Mouse (Mus musculus): ENCODE measurements around the gene Misp. TPM values are rescaled to one million over a fixed set of nuclear protein-coding genes. Genes with fewer than 3 reads are reported as not detected.
A peak's percentile ranks its signal among the peaks of the same experiment; 100 is the strongest.

Gene Misp
- 1 to 10 TPM in 1 of 2 experiments, under 1 TPM in 1; 0.82 to 1.4 TPM for total RNA-seq (2021)

GRCm38 (mm10) chr10:79820782-79821181 is at the start of gene Misp:
Gene Misp (plus strand): TSS chr10:79820989.
- DNase-seq, result no peak

GRCm38 (mm10) chr10:79772320-79772719 is 48.5 kb upstream of the Misp start:
- DNase-seq, result no peak

GRCm38 (mm10) chr10:79773208-79773607 is 47.6 kb upstream of the Misp start:
- no peak for DNase-seq

DNA sequence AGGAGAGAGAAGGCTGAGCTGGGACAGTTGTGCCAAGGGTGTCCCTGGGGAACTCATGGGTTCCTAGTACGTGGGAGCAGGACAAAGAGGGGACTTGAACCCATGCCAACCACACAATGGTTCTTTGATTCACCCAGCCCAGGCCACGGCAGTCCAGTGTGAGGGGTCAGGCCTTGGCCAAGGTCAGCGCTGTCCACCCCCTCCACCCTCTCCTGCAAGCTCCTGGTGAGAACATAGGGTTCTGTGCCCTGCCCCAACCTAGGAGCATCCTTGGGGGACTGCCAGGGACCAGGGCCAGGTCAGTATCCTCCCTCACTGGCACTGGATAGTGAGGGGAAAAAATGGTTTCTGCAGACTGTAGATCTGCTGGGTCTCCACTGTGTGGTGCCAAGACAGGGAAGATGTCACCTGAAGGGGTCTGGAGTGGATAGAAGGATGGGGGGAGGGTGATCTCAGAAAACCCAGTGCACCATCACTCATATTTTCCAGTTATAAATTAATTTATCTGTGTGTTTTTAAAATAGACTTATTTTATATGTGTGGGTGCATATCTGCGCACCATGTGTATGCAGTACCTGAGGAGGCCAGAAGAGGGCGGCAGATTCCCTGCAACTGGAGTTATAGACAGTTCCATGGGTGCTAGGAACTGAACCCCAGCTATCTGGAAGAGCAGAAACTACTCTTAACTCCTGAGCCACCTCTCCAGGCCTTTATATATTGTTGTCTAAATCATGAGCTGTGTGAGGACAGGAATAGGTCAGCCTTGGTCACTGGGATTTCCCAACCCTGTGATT is 46.1 kb upstream of the Misp start:
- no peak for DNase-seq

- no peak for DNase-seq
Observed at GRCm38 (mm10) chr10:79777103-79777531, 43.7 kb upstream of the Misp start, which contains the start of gene Fstl3. Gene Fstl3 (plus strand): TSS chr10:79777272.

- DNase-seq, result no peak
Observed at GRCm38 (mm10) chr10:79778006-79778405, 42.8 kb upstream of the Misp start.

- DNase-seq, result no peak
Observed at GRCm38 (mm10) chr10:79779193-79779592, 41.6 kb upstream of the Misp start.

DNA sequence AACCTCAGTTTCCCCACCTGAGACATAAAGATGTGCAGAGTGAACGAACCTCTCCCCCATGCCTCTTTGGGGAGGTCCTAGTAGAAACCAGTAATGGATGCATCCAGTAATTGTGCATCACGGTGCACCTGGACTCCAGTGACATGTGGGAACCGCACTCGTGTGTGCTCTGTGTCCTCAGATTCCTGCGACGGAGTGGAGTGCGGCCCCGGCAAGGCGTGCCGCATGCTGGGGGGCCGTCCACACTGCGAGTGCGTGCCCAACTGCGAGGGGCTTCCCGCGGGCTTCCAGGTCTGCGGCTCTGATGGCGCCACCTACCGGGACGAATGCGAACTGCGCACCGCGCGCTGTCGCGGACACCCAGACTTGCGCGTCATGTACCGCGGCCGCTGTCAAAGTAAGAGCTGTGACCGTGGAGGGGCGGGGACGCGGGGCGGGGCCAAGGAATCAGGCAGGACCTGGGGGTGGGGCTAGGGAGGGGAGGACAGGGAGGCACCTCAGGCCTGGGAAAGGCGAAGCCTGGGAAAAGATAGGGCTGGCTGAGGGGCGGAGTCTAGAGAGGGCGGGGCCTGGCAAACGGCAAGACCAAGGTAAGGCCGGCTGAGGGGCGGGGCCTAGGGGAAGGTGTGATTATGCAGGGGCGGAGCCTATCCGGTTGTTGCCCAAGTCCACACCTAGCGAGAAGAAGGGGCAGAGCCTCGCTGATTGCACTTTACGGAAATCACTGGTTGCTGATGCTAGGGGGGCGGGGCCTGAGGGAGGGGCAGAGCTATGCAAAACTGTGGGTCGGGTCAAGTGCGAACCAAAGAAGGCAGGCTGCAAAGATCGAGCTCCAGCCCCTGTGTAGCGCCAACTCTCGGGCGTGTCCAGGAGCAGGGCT is 40.8 kb upstream of the Misp start:
- DNase-seq, result peak; percentile 93 to 94

- no peak for DNase-seq
Observed at GRCm38 (mm10) chr10:79780664-79781015, 40.1 kb upstream of the Misp start.

GRCm38 (mm10) chr10:79781139-79781538 is 39.6 kb upstream of the Misp start:
- no peak for DNase-seq

- no peak for DNase-seq
Observed at GRCm38 (mm10) chr10:79781956-79782355, 38.8 kb upstream of the Misp start.

- no peak for DNase-seq
Observed at GRCm38 (mm10) chr10:79783050-79783449, 37.7 kb upstream of the Misp start.

DNA sequence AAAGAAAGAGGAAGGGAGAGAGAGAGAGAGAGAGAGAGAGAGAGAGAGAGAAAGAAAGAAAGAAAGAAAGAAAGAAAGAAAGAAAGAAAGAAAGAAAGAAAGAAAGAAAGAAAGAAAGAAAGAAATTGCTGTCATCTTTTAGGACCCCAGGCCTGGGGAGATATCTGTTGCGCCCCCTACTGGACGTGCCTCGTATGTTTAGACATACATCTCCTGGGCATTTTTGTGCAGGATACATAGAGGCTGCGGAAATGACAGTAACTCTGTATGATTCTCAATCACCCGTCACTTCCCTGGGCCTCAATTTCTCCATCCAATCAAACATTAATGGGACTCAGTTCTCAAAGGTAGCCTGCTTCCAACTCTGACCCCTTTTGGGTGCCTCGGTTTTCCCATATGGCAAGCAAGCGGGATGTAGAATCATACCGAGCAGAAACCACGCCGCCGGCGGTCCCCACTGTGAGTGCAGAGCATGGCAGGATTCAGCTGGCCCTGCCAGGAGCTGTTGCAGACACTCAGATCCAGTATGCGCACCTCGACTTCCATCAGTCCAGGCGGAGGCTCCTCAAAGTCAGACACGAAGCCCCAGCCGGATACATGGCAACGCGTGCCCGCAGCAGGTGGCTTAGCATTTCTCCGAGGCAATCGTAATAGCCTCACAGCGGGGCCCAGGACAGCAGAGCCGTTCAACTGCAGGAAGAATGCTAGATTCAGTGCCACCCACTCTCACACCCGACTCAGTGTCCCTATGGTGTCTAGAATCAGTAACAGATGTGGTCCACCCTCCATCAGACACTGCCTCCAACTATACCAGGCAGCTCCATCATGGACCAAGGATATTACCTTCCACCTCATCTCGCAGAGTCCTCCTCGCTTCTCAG is 36.6 kb upstream of the Misp start:
- DNase-seq, result no peak

DNA sequence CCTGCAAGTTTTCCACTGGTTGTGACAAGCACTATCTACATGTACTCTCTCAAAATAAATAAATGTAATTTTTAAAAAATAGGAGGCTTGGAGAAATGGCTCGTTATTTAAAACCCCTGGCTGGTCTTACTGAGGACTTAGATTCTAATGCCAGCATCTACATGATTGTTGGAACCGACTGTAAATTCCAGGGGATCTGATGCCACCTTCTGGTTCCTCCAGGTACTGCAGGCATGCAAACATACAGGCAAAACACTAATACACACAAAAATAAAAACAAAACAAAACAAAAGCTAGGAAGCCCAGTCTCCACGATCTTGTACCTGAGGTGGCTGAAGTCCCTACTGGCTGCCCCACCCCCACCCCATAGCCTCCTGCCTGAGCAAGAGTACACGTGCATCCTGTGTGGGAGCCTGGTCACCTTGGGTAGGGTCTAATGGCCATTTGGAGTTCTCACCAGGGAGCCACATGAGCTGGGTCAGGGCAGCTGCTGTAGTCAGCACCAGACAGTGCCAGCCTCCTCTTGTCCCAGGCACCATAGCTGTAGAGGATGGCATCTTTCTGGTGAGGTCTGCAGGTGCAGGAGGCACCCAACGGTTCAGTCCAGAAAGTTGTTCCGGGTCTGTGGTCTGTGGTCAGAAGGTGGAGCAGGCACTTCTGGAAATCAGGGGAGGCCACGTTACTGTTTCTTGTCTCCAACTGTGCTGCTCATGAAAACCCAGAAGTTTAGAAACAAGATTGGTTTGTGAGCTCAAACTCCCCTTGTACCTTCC is 32.2 kb upstream of the Misp start:
- peak in 1 of 2 experiments; percentile 68 for DNase-seq

DNA sequence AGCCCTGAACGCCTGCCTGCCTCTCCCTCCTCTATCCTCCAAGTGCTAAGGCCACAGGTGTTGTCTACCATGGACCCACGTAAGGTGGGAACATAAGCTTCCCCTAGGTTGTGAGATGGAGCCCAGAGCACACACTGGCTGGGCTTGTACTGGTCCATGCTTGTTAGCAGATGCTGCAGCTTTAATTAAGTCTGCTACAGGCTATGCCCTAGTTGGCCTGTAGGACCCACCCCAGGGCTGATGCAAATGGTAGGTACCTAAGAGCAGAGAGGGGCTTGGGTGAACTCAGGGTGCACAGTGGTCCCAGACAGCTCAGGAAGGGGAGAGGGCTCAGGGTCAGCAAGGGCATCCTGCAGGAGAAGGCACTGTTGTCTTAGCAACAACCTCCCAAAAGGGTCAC is 31.2 kb upstream of the Misp start:
- no peak for DNase-seq

- DNase-seq, result no peak
Observed at GRCm38 (mm10) chr10:79790861-79791260, 29.9 kb upstream of the Misp start, which contains the start of gene Prss57. Gene Prss57 (minus strand): TSS chr10:79790961.

DNA sequence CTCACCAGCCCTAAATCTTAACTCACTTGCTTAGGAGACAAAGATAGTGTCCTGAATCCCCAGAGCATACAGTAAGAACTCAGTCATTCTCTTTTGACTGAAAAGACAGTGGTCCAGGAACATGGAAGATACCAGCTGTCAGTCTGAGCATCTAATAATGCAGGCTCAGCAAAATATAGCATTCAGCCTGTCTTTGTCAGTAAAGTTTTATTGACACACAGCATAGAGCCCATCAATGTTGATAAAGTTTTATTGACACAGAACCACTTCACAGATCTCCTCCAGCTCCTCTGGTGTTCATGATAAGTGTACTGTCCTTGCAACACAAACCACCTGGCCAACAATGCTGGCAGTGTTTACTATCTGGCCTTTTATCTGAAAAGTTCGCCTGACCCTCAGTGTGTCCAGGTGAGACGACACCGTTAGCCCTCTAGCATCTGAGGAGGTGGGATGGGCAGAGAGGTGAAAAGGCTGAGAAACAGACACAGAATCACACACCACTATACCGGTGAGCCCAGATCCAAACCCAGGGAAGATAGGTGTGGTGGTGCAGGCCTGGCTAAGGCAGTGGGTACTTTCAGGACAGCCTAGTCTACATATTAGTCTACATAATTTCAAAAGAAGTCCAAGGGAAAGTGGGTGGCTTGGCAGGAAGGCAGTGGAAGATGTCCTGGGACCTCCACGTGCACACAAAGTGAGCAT is 28.3 kb upstream of the Misp start:
- no peak for DNase-seq

- peak; percentile 78 to 84 for DNase-seq
Observed at GRCm38 (mm10) chr10:79793051-79793737, 27.6 kb upstream of the Misp start, which contains the start of gene Palm. Gene Palm (plus strand): TSS chr10:79793572.

DNA sequence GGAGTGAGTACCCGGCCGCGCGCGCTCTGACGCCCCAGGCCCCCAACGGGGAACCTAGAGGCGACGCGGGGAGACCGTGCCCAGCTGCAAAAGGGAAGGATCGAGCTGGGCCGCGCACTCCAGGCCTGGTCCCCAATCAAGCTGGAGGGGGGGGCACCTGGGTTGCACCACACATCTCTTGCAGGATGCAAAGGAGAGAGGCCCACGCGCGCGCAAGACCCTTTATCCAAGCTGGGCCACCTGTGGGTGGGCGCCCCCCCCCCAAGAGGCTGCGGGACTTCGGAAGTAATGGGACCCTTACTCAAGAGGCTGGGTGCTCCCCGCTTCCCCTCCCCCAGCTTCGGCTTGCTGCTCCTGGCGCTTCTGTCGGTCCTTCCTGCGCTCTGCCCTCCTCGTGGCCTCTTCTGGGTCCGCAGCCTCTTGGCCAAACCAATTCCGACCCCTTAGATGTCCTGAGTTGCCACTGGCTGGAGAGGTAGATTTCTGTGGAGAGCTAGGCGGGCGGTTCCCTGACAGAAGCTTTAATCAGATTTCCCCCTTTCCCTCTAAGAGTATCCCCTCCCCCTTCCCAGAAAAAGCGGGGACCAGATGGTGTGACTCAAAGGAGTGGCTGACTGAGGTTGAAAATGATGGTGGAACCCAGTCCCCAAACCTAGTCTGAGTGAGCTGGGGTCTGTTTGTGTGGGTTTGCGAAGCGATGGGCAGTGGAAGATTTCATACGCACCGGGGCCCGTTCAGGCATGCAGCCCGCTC is 26.9 kb upstream of the Misp start:
- peak; percentile 57 to 76 for DNase-seq
